Mouse (Mus musculus) olfactory bulb, adult 2 months (tissue): ENCODE results near the gene Olfr1164.

Experiments
- CTCF ChIP-seq: fragments of 200-500 bp; IDR thresholded peaks from 2 replicates; pipeline ENCODE4 v1.5.1; 2012; ENCODE audit warnings: low read depth, mild to moderate bottlenecking, low read length, moderate library complexity; ENCODE audit not compliant: insufficient read depth
- POLR2A ChIP-seq: fragments of 200-500 bp; IDR thresholded peaks from 2 replicates; pipeline ENCODE4 v1.6.1; 2012; ENCODE audit warnings: mild to moderate bottlenecking, low read depth, low read length, moderate library complexity; ENCODE audit not compliant: insufficient read depth

- TF ChIP-seq POLR2A (no peak), CTCF (no peak)
Measured at GRCm38 (mm10) chr2:88071730-88072129, 22.0 kb downstream of the Olfr1164 start, which contains the start of gene Olfr1163.
